Mouse (Mus musculus): ENCODE measurements at regions not wholly inside any gene's neighbourhood (a gene's known extent, or its start where the extent isn't known, plus 50 kb on each side); places are given as distances from the start of the nearest gene placed in this dataset.
"Not testable (repeated sequence)": the region's sequence is repeated elsewhere in the genome, so short reads cannot be mapped to it uniquely, and the experiment has no call there.

DNA sequence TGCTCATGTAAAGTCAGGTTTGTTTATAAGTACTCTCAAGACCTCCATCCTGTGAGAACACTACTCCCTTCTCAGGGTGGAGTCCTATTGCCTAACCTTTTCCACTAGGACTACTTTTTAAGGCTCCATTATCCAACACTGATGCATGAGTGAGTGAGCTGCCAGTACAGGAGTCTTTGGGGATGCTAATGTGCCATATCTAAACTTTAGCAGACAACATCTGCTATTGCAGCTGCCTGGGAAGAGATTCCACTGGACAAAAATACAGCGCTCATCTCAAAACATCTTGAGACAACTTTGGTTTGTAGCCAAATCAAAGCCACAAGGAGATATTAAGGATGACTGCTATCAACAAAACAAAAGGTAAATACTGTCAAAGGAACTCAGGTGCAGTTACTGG lies 52.3 kb upstream of the Gm10985 start:
- no peak for DNase-seq

DNA sequence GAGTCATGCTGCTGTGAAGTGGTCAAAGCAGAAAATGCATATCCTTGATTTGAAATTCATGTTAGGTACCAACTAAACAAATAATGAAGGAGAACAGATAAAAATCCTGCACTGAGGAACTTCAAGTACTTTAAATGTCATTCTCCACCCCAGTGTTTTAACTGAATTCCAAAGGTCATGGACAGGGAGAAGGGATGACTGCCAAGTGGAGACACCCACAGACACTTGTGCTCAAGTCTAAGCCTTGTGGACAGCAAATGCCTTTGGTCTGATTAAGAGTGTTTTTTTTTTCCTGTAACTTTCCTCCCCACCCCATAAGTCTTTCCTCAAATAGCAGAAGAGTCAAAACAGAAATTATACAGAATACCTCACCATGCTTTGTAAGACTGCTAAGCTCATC lies 55.2 kb upstream of the Gm10985 start:
- peak; percentile 11 for DNase-seq

DNA sequence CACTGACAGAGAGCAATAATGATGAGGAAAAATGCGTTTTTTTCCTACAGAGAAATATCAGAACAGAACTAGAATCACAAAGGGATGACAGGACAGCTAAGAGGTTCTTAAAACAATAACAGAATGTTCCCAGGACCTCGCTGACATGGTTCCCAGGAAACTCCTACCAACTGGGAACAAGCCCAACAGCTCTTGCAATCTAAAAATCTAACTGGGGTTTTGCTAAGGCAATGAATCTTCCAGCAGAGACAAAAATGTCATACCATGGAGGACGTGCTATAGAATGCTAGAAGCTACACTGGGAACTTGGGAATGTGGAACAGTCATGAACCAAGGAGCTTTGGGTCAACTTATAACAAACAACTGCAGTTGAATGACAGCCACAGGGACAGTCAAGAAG lies 59.7 kb upstream of the Gm10985 start:
- peak; percentile 2 for DNase-seq

DNA sequence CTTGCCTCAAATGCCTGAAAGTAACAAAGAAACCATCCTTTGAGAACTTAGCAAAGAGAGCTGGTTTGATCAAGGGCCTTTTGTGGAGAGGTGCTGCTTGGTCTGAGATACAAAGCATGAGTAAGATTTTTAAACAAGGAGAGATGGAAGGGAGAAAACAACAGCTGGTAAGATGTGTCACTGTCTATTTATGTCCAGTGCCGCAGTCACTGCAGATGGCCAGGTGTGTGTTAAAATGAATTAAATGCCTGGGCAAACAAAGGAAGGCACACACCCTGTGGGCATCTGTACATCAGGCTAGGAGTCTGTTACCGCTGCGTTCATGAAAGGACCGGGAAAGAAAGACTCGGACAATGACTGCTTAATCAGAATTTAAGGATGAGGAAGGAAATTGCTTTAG lies 68.2 kb upstream of the Gm10985 start:
- no peak for DNase-seq

DNA sequence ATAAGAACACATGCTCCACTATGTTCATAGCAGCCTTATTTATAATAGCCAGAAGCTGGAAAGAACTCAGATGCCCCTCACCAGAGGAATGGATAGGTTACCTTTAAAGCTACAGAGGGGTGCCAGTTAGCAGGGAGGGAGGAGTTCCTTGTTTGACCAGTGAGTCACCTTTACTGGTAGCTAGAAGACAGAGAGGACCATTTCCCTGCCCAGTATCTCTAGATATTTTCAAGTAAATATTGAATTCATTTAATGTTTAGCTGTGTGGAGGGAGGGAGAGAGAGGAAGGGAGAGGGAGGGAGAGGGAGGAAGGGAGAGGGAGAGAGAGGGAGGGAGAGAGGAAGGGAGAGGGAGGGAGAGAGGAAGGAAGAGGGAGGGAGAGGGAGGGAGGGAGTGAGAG lies 77.3 kb upstream of the Gm10985 start:
- DNase-seq, result no peak

DNA sequence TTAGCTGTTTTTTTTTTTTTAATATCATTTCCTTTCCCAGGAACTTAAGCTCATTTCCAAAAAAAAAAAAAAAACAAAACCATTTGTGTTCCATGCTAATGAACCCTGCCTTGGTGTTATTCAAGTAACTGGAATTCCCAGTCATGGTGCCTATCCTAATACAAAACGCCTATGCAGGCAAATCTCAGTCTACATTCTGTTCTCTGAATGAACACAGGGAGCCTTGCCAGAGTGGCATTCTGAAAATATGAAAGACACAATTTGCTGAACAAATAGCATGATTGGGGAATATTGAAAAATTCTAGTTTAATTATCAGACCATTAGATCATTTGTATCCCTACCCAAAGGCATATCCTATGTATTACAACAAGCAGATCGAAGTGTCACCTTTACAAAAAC lies 80.9 kb upstream of the Gm10985 start:
- DNase-seq, result no peak

DNA sequence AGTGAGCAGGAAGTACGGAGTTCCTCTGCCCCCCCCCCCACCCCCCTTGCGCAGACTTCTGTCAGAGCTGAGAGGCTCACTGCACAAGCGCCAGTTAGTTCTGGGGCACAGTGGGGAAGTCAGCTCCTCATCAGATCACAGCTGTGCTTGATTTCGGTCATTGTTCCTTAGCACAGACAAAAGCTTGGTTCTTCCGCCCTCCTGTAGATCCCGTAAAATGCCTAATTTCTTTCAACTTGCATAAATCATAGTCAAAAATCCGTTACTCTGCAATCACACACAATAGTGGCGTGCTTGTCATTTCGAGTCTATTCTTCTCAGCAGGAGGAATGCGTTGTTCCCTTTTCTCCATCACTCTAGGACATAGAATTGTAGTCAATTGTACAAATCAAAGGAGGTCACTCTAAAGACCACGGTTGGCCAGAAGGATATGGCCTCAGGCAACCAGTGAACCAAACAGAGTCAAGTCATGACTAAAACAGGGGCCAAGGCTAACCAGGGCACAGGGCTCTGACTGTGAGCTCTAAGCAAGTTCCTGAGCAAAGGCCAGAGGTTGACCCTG lies 83.3 kb upstream of the Gm10985 start:
- no peak for DNase-seq

DNA sequence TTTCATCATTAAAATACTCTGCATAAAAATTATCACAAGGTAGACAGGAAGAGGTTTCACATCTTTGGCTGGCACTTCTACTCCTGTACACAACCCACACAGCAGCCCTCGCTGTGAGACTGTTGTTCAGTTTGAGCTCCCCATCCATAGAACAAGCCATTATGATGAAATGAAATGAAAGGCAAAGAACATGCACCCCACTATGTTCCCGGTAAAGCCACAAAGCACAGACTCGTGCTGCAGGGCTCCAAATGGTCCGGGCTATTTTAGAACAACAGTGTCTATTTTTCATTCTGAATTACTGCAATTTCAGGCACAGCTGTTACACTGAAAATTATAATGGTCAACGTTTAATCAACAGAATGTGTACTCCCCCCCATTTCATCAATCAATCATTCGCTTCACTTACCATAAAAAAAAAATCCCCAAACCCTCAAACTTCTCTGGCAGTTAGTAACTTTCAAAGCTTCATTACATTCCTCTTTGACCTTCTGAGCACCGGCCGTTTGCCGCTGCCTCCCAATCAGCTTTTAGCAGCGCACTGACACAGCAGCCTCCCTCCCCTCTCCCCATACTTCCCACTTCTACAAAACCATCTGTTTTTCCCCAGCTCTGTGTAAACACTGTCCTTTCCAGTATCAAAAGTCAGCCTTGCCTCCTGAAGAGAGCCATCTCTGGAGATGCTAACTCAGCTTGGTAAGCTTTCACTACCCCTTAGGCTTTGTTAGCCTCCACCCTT lies 88.6 kb upstream of the Gm10985 start:
- DNase-seq, result peak; percentile 17

DNA sequence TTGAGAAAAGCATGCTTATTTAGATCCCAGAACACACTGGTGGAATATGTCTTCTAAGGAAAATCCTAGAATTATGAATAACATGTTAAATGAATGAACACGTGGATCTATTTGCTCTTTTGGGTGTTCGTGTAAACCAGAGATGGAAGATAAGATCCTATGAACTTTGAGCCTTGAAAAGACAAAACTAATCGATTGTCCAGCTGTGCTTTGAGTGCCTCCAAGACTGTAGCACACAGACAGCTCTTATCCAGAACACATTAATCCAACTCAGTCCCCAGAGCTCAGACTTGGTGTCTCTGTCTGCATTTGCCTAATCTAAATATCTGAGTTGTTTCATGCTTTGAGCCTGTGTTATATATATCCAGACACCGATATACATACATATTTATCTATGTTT lies 80.0 kb upstream of the Frem2 start:
- DNase-seq, result no peak

DNA sequence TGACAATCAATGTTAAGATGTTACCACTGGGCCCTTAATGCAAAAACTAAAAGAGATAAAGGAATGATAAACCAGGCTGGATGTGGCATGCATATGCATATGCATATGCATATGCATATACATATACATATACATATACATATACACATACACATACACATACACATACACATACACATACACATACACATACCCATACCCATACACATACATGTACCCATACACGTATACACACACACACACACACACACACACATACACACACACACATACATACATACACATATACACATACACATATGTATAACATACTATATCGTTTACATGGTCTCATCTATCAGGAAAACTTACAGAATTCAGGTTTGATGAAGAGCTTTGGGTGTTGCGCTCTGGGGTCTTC lies 78.5 kb upstream of the Frem2 start:
- not testable (repeated sequence) for DNase-seq

DNA sequence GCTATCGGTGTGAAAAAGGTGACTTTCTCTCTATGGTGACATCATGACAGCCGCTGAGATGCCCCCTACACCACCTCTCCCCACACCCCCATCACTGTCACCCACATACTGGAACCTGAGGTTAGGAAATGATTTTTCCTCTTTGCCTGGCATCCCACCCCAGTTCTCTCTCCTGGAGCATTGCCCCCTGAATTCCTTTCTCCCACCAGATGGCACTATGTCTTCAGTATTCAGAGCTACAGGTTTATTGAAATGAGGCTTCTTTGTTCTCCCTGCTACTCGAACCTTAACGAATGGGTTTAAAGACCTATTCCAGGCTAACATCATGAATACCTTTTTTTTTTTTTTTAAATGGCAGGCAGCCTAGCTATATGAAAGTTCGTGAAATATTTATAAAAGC lies 78.0 kb upstream of the Frem2 start:
- peak; percentile 41 for DNase-seq

DNA sequence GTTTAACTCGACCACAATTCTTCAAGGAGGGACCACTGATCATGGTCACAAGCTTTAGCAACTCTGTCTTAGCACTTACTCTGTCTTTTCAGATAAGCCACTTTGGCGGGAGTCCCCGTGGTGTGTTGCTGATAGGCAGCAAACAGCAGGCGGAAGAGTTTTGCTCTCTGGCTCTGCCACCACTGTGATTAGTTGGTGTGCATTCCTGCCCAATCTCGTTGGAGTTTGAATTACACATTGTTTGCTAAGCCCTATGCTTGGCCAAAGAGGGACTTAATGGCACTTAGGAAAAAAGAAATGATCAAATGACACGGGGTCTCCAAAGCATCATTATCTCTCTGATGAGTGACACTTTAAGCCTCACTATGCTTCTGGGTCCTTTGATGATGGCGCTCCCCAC lies 73.3 kb upstream of the Frem2 start:
- DNase-seq, result no peak

DNA sequence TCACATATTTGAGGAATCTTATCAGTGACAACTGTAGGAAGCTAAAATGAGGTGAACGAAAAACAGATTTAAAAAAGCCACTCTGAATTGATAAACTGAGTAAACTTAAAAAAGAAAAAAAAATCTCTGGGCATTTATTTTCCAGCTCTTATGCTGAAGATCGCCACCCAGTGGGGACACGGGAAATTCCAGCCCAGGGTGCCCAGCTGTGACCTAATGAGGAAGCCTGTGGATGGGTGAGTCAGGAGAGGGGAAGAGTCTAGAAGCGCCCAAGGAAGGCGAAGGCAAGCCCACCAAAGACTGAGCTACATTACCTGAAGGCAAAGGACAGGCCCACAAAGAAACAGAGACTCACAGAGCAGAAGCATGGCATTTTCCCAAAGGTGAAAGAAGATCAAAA lies 72.7 kb upstream of the Frem2 start:
- peak; percentile 57 for DNase-seq

DNA sequence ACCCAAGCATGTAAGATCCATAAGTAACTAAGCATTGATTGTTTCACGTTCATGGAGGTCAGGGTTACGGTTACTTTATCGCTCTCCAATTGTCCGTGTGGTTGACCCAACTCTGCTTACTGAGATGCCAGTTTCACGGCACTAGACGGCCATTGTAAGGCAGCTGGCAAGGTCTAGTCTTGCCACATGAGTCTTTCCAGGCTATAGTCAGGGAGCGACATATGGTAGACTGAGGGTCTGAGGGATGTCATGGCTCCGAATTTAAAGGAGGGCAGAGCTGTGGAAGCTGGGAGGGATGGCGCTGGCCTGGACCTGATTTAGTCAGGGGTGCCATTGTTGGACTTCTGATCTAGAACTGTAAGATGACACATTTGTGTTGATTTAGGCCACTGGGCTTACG lies 72.0 kb upstream of the Frem2 start:
- no peak for DNase-seq

DNA sequence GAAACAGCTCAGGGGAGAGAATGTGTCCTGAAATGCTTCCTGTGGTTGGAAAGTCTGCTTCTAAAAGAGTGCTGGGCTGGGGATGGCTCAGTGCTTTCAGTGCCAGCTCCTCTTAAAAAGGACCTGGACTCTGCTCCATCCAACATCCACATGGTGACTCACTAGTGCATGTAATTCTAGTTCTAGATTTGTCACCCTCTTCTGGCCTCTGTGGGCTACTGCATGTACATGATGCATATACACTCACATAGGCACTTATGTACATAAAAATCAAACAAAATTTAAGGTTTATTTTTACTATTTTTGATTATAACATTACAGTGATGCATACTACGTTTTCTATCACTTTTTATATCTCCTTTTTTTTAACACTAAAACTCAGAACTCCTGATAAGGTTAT lies 70.6 kb upstream of the Frem2 start:
- no peak for DNase-seq

DNA sequence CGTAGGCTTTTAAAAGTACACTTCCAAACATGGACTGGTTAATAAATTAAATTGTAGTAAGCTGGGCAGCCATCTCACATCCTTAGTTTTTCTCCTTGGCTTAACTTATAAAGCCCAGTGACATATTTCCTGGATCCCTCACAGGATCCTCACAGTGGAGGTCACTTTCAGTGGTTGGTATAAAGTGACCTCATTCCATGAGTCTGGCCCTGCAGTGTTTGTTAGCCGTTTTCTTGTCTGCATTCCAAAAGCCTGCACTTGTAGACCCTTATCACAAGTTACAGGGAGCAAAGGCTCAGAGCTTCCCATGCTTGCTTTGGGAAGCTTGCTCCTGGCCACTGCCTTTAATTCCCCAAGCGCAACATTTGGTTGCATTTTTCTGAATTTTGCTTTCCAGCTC lies 49.9 kb upstream of the Frem2 start:
- peak; percentile 46 for DNase-seq

Measured in kidney, postnatal 14 days (tissue).